Mouse (Mus musculus) lung, adult 2 months (tissue): ENCODE results near the gene Dnah12.

Experiments used
- CTCF ChIP-seq: fragments of 200-500 bp; IDR thresholded peaks from 2 replicates; pipeline ENCODE4 v1.5.1; 2011; ENCODE audit warnings: mild to moderate bottlenecking, low read length, control low read depth; ENCODE audit not compliant: insufficient read depth
- POLR2A ChIP-seq: fragments of 200-500 bp; IDR thresholded peaks from 2 replicates; pipeline ENCODE4 v1.6.1; 2011; ENCODE audit warnings: low read depth, mild to moderate bottlenecking, control low read depth, low read length, borderline replicate concordance; ENCODE audit errors: extremely low read depth

DNA sequence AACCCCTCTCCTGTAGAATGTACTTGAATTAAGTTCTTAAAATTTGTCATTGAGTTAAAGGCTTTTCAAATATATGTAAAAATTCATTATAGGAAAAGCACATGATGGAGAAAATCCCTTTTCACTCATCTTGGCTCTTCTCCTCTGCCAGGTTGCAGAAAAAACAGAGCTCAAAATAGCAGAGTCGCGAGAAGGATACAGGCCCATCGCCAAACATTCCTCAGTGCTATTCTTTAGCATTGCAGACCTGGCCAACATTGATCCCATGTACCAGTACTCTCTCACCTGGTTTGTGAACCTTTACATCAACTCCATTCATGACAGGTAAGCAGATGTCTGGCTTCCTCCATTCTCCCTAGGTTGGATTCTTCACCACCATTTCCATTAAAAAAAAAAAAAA lies 165.9 kb downstream of the Dnah12 start:
- TF ChIP-seq POLR2A (no peak), CTCF (no peak)
